Mouse (Mus musculus) large intestine, adult 2 months (tissue): Measurements from ENCODE around the gene Nrxn3. TPM values are rescaled to one million over a fixed set of nuclear protein-coding genes. Genes with fewer than 3 reads are reported as not detected.

Experiments
- DNase-seq: peaks from one replicate; pipeline ENCODE4 v3.0.0-alpha.2; 2012; ENCODE audit warnings: low read depth, low spot score
- WGBS: fragments of 180-500 bp; shearing (Covaris S2); methylation state at CpG from one replicate; pipeline ENCODE4 v1.1.7; 2018; 5-methylcytosine and 5-hydroxymethylcytosine counted together
- polyA plus RNA-seq: library from polyadenylated mRNA; depleted of rRNA; stranded (reverse); fragments of >200 nt; gene quantifications from 2 replicates; pipeline ENCODE4 v1.2.3, GENCODE M21; 2012

The Nrxn3 gene
- polyA plus RNA-seq, 1 experiment = 0.06 TPM

DNA sequence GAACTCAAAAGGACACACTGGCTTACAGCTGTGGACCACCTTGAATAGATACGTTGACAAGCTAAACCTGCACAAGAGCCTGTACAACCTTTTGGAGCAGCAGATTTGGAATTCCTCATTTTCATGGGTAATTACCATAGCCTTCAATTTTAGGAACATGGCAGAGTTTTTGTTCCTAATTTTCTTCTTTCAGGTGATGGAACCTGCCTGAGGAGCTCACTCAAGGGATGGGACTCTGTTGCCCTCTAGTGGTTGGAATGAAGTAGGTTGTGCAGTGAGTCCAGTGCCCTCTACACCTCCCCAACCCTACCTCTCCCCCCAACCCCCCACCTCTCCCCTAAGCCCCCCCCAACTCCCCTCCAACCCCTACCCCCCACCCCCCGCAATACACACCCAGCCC is 411.7 kb downstream of the Nrxn3 start:
- WGBS = 84% methylated on average over 2 of the region's 2 CpGs

DNA sequence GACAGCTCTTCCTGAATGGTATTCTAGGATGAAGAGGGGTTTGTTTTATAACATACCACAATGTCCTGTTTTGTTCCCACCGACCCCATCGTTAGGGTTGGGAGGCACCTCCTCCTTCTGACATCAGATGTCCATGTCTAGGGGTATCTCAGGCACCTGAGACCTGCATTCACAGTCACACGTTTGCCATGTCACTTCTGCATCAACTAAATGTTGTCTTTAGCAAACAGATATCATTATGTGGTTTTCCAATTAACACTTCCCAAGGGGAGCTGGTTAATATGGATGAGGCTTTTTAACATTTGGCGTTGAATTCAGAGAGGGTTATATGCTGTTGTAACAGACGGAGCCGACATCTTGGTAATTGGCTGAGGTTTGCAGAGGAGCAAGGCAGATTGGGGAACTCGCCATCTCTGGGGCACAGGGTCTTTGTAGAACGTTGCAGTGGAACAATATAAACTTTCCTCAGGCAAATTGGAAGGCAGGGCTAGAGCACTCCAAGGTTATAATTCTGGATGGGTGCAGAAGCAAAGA is 412.2 kb downstream of the Nrxn3 start:
- DNase-seq = no peak
- WGBS = 64% methylated on average over 8 of the region's 8 CpGs

More for the DNA sequence above, 411.7 kb downstream of the Nrxn3 start:
- DNase-seq = no peak

GRCm38 (mm10) chr12:89148974-89149411 is 426.3 kb downstream of the Nrxn3 start:
- no peak for DNase-seq

GRCm38 (mm10) chr12:89149455-89149854 is 426.8 kb downstream of the Nrxn3 start:
- no peak for DNase-seq
- 52% methylated on average over 2 of the region's 2 CpGs for WGBS

More at GRCm38 (mm10) chr12:89148974-89149411, 426.3 kb downstream of the Nrxn3 start:
- WGBS = 29% methylated on average over 3 of the region's 3 CpGs

DNA sequence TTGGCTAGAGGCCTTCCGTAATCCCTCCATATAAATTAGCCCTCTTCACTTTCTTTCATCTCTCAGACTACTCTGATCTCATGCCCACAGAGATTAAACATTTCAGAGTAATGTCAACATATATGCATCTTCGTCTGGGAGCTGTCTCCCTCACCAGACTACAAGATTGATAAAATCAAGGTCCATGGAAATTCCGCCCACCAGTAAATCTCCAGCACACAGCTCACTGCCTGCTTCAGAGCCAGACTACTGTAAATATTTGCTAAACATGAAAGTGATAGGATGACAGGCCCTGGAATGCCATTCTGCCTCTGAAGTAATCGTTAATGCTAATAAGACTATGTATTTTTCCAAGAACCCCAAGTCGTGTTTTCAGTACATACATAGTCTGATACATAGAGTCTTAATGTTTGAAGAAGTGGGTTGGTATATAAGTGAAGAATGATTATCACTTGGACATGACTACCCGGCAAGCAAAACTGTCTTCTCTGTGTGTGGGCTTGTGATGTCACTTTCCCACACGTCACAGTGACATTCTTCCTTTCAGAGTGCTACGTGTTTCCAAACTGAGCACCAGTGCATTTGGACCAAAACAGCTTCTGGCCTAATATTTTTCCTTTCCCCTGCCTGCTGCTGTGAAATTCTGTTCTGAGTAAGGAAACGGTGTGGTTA is 433.5 kb downstream of the Nrxn3 start:
- no peak for DNase-seq
- 53% methylated on average over 9 of the region's 9 CpGs for WGBS

DNA sequence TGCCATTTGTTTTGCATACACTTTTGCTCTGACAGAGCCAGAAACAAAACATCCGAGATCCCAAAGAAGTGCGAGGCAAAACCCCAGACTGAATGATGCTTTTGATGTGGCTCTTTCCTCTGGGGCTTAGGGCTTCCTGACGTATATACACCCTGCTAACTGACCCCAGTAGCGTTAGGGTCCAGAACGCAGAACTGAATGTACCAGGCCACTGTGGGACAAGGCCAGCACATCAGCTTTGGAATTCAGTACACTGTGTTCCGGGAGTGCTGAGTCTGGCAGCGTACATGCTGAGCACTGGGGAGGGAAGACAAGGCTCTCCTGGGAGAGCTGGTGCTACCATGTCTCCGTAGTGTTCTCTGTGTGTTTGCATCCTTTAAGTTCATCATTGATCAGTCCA is 436.7 kb downstream of the Nrxn3 start:
- 68% methylated on average over 8 of the region's 8 CpGs for whole genome bisulfite sequencing
- DNase-seq = no peak

DNA sequence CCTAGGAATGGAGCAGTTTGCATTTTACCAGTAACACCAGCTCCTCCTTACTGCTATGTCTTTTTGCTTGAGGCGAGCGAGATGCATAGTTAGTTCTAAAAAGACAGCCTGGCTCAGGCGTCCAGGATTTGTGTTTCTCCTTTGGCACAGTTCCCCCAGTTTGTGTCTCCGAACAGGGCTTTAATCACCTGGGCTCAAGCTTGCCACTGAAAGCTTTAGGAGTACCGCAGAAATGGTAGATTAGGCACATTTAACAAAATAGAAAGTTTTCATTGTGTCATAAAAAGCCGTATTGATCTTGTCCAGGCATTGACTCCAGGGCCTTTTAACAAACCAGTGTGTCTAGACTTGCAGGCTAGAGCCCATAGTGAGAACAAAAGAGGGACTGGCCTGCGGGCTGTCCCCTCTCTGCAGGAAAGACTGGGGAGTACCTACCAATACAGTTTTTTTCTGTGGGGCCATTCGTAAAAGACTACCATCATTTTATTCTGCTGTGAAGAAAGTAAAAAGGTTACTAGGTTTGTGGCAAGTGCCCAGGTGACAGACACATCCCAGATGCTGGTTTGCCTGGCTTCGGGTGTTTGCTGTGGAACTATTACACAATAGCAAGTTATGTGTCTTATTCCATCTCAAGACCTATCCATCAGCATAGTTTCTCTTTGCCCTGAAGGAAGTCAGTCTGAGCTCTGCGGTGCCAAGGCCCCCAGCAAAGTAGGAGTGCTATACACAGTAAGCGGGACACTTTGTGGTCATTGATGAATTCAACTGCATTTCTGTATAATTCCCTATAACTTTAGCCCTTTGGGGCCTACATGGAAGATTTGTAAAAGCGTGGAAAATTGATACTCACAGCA is 451.9 kb downstream of the Nrxn3 start:
- WGBS = 69% methylated on average over 12 of the region's 12 CpGs
- DNase-seq = no peak

GRCm38 (mm10) chr12:89179970-89180666 is 457.4 kb downstream of the Nrxn3 start:
- 48% methylated on average over 13 of the region's 13 CpGs for WGBS
- no peak for DNase-seq

DNA sequence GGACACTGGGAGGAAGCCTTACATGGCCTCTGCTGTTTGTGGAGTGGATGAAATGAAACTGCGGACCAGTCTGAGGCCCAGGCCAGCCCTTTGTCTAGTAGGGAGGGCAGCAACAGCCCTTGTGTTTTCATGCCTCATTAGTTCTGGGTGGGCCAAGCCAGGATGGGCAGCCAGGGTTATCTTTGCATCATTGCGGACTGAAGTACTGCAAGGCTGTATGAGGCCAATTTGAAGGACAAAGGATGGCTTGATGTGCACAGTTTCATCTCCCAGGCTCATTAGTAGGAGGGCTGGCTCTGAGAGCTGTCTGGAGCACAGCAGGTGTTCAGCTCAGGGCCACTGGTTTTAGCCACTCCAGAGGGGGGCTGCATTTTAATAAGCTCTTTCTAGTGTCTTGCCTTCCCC is 458.5 kb downstream of the Nrxn3 start:
- no peak for DNase-seq
- WGBS = 60% methylated on average over 2 of the region's 2 CpGs

- no peak for DNase-seq
- WGBS = 78% methylated on average over 10 of the region's 10 CpGs
These were observed 476.3 kb downstream of the Nrxn3 start for GRCm38 (mm10) chr12:89198764-89199525.

DNA sequence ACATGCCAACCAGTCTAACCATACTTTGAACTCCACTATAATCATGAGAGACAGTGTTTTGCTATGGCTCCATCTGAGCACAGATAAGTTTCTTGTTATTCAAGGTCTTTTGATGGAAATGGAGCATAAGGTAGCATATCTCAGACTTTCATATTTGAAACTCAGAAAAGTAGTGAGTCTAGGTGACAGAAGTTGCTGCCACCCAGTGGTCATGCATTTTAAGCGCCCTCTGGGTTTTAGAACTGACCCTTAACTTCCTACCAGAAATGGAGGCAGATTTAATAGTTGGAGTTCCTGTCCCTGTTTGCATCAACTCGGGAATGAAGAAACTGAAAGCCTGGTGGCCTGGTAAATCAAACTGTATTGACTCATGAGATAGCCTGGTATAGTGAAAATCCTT is 488.9 kb downstream of the Nrxn3 start:
- 32% methylated on average over 2 of the region's 2 CpGs for WGBS
- no peak for DNase-seq

GRCm38 (mm10) chr12:89239826-89240225 is 517.1 kb downstream of the Nrxn3 start:
- no peak for DNase-seq
- 17% methylated on average over 1 of the region's 1 CpGs for WGBS

DNA sequence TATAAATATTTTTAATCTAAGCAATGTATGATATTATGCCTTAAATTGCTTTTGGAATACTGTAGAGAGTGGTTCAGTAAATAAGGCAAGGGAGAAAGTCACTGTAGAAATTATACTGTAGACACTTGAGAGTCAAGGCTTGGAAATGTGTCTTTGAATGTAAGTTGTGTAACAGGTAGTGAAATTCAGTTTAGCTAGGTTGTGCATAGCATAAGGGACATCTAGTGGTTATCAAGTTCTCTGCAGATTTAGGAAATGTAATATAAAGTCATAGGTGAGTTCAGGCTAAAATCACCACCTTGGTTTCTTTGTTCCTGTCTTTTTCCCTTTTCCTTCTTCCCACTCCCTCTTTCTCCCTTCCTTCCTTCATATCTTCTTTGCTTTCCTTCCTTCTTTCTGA is 518.9 kb downstream of the Nrxn3 start:
- no peak for DNase-seq

- WGBS = 48% methylated on average over 1 of the region's 1 CpGs
These were observed 519.8 kb downstream of the Nrxn3 start for GRCm38 (mm10) chr12:89242476-89242875.

DNA sequence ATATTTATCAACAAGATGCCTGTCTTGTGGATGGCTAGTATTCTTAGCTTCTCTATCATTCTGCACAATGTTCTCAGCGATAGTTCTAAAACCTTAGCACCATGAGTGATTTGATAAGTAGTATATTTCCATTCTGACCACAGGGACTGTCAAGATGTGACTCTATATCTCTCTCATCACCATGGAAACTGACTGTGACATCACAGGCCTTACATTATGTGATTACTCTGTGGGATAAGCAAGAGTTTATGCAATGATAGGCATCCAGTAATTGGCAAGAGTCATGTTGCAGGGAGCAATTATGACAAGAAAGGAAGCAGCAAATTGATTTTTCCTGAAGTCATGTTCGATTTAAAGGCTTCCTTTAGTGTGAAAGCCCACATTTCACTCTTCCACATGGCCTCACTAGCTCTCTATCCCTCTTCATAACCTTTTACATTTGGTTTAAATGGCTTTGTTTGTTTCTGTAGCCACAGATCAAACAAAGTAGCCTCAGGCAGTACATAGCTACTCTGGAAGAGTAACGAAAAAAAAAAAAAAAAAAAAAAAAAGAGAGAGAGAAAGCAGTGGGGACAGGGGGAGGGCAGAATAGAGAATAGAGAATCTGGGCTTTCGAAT is 532.7 kb downstream of the Nrxn3 start:
- 57% methylated on average over 4 of the region's 4 CpGs for WGBS
- DNase-seq = no peak

More at GRCm38 (mm10) chr12:89242476-89242875, 519.8 kb downstream of the Nrxn3 start:
- no peak for DNase-seq

- 89% methylated on average over 3 of the region's 3 CpGs for WGBS
- DNase-seq = no peak
These were observed 536.2 kb downstream of the Nrxn3 start for GRCm38 (mm10) chr12:89258879-89259278.

DNA sequence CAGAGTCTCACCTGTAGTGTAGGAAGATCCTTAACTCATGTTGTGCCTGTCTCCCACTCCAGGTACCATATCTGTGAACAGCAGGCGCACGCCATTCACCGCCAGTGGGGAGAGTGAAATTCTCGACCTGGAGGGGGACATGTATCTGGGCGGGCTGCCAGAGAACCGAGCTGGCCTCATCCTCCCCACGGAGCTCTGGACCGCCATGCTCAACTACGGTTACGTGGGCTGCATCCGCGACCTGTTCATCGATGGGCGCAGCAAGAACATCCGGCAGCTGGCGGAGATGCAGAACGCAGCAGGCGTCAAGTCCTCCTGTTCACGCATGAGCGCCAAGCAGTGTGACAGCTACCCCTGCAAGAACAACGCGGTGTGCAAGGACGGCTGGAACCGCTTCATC is 537.4 kb downstream of the Nrxn3 start:
- no peak for DNase-seq
- 82% methylated on average over 24 of the region's 24 CpGs for WGBS

- 56% methylated on average over 1 of the region's 1 CpGs for WGBS
These were observed 539.6 kb downstream of the Nrxn3 start for GRCm38 (mm10) chr12:89262261-89262660.

More at GRCm38 (mm10) chr12:89262261-89262660, 539.6 kb downstream of the Nrxn3 start:
- DNase-seq = no peak
